Mouse (Mus musculus): ENCODE results near the gene Rictor.
"Not testable (repeated sequence)": the region's sequence is repeated elsewhere in the genome, so short reads cannot be mapped to it uniquely, and the experiment has no call there.

The Rictor gene

GRCm38 (mm10) chr15:6726130-6726808 is 18.1 kb downstream of the Rictor start:
- intact Hi-C loops (cut with DNase I) = no loop called here

- intact Hi-C loops (cut with DNase I) = no loop called here
Measured at GRCm38 (mm10) chr15:6733076-6733475, 24.9 kb downstream of the Rictor start.

- intact Hi-C loops (cut with DNase I) = no loop called here
Measured at GRCm38 (mm10) chr15:6739180-6739579, 31.0 kb downstream of the Rictor start.

GRCm38 (mm10) chr15:6742337-6743025 is 34.3 kb downstream of the Rictor start:
- intact Hi-C loops (cut with DNase I) = no loop called here

GRCm38 (mm10) chr15:6743723-6744122 is 35.5 kb downstream of the Rictor start:
- intact Hi-C loops (cut with DNase I) = no loop called here

GRCm38 (mm10) chr15:6746301-6746983 is 38.3 kb downstream of the Rictor start:
- intact Hi-C loops (cut with DNase I) = not testable (repeated sequence)

- intact Hi-C loops (cut with DNase I) = no loop called here
Measured at GRCm38 (mm10) chr15:6747001-6747400, 38.8 kb downstream of the Rictor start.

- intact Hi-C loops (cut with DNase I) = no loop called here
Measured at GRCm38 (mm10) chr15:6754400-6754799, 46.2 kb downstream of the Rictor start.

GRCm38 (mm10) chr15:6772265-6772664 is 64.1 kb downstream of the Rictor start:
- intact Hi-C loops (cut with DNase I) = loop anchor here (10.0 kb wide), 1 partner anchor 1553 kb away; no protein-coding TSS in a partner anchor

GRCm38 (mm10) chr15:6786212-6786611 is 78.0 kb downstream of the Rictor start:
- intact Hi-C loops (cut with DNase I) = no loop called here

GRCm38 (mm10) chr15:6787236-6787635 is 79.1 kb downstream of the Rictor start:
- intact Hi-C loops (cut with DNase I) = no loop called here

- intact Hi-C loops (cut with DNase I) = no loop called here
Measured at GRCm38 (mm10) chr15:6790011-6790410, 81.8 kb downstream of the Rictor start.

- intact Hi-C loops (cut with DNase I) = no loop called here
Measured at GRCm38 (mm10) chr15:6791648-6792047, 83.5 kb downstream of the Rictor start.

GRCm38 (mm10) chr15:6792846-6793245 is 84.7 kb downstream of the Rictor start:
- intact Hi-C loops (cut with DNase I) = no loop called here

- intact Hi-C loops (cut with DNase I) = not testable (repeated sequence)
Measured at GRCm38 (mm10) chr15:6801212-6801611, 93.0 kb downstream of the Rictor start.

GRCm38 (mm10) chr15:6815807-6816206 is 107.6 kb downstream of the Rictor start:
- intact Hi-C loops (cut with DNase I) = no loop called here

GRCm38 (mm10) chr15:6840199-6840598 is 132.0 kb downstream of the Rictor start:
- intact Hi-C loops (cut with DNase I) = loop anchor here (5.0 kb wide), 1 partner anchor 42 kb away; no protein-coding TSS in a partner anchor

- intact Hi-C loops (cut with DNase I) = no loop called here
Measured at GRCm38 (mm10) chr15:6849851-6850250, 141.7 kb downstream of the Rictor start.

Data from adrenal gland (tissue).